Mouse (Mus musculus): ENCODE data around the gene Fcgrt.

Gene Fcgrt

DNA sequence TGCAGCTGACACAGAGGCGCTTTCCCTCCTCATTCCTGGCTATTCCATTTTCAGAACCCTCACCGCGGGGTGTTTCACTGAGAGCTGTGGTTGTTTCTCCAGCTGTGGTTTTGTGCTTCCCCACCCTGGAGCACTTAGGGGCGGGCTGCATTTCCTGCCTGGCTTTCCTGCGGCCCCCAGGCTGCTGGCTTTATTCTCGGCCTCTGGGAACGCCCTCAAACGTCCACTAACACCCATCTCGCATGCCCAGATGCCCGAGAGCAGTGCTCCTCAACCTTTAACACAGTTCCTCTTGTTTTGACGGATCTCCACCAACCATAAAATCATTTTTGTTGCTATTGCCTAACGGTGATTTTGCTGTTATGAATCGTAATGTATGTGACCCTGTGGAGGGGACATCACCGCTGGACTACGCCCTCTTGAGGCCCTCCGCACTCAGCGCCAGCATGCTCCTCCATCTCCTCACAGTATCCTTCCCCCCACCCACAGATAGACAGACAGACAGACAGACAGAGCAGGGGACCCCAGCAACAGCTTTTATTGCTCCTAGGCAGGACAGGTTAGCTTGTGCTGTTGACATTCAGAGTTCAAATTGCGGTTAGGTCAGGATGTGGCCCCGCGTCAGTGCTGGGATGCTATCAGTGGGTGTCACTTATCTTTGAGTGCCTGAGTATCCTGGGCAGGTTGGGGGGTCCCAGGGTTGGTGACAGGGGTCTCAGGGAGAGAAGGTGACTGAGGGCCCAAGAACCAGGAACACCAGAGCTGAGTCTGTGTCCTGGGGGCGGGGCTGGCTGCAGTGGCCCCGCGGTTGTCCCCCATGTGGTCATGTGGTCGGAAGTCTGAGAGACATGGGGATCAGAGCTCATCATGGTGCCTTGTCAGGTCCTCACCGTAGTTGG is 21.0 kb downstream of the Fcgrt start:
- DNase-seq: peak; percentile 99

DNA sequence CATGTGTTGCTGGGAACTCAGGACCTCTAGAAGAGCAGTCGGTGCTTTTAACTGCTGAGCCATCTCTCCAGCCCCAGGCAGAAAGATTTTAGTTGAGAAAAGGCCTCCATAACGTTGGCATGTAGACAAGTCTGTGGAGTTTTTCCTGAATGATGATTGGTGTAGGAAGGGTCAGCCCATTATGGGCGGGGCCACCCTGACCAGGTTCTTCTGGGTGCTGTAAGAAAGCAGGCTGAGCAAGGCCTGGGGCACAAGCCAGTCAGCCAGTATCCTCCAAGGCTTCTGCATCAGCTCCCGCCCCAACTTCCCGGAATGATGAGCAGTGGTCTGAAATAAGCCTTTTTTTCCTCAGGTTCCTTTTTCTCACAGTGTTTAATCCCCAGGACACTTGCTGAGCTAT is 22.6 kb downstream of the Fcgrt start:
- peak; percentile 96 for DNase-seq

DNA sequence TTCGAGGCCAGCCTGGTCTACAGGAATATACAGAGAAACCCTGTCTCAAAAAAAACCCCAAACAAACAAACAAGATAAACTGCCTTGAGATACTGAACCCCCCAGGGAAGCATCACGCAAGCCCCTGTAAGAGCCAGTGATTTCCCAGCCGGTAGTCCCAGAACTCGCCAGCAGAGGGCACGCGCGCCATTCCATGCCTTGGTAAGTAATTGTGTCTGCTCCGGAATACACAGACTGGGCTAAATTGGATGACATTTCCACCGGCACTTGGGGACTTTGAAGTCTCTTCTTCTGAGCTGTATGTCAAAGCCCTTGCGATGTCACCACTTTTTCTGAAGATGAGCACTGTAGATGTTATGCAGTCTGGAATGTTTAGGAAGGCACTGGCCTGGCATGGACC is 23.8 kb downstream of the Fcgrt start:
- peak; percentile 98 for DNase-seq

DNA sequence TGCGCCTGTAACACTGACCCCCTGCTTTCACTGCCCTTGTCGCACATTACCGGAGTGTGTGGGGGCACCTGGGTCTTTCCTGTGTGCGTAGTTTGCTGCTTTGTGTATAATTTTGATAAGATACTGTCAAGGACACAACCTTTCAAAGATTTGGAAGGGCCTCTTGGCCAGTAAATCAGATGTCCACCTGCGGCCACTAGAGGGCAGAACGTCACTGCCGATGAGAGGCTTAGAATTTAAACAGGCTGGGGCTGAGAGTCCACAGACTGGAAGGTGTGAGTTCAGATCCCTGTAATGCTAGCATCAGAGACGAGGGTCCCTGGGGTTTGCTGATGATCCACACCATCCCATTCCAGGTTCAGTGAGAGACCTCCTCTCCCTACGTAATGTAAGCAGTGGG is 25.1 kb downstream of the Fcgrt start:
- DNase-seq: peak; percentile 95

DNA sequence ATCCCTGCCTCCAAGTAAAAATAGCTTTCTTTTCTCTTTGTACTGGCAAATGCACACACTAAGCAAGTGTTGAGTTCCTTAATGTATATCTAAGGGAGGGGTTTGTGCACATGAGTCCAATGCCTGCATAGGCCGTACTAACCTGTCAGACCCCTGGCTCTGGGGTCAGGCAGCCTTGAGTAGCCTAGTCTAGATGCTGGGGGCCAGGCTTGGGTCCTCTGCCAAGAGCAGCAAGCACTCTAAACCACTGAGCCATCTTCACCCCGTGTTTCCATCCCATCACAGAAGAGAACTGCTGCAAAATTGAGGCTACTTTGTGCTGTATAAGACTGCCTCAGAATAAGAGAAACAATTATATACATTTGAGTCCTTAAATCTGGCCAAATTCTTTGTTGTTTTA is 25.8 kb downstream of the Fcgrt start:
- peak; percentile 92 for DNase-seq

DNA sequence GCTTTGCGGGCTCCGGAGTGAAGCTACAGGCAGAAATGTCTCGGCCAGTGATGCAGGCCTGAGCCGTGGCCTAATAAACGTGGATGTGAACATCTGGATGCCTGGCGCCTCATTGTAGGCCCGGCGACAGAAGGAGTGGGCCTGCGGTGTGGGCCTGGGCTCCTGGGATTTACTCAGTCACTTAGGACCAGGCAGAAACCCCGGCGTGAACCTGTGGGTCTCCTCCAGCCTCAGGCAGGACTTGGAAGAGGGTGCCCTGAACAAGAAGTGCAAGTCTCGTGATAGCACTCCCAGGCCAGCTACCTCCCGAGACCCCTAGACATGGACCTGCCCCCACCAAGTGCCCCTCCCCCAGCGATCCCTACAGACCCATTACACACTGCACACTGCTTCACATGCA is 26.3 kb downstream of the Fcgrt start:
- peak; percentile 91 for DNase-seq

DNA sequence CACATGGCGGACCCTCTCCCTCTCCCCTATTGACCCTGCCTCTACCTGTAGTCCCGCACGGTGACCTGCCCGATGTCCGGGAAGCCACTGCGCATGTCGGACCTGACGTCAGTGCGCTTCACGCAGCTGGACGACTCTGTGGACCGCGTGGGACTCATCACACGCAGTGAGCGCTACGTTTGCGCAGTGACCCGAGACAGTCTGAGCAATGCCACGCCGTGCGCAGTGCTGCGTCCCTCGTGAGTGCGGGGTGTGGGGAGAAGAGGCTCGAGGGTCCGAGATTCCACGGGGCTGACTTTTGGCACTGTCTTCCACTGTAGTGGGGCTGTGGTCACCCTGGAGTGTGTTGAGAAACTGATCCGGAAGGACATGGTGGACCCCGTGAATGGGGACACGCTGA is 27.1 kb downstream of the Fcgrt start:
- peak; percentile 93 for DNase-seq

DNA sequence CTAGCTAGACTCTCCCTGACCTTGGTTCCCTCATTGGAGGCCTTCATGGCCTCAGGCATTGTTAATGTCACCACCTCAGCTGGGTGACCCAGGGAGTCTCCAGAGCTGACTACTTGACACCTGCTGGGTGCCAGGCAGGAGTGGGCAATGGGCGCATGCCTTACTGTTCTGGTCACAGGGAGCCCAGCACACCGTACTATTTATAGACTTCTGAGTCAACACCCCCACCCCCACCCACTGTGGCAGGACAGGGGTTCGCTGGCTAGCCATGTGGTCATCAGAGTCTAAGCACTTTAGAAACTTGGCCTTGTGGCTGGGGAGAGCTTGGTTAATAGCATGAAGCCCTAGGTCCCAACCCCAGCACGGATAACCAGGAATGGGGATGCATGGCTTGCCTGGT is 28.2 kb downstream of the Fcgrt start:
- peak; percentile 97 for DNase-seq

DNA sequence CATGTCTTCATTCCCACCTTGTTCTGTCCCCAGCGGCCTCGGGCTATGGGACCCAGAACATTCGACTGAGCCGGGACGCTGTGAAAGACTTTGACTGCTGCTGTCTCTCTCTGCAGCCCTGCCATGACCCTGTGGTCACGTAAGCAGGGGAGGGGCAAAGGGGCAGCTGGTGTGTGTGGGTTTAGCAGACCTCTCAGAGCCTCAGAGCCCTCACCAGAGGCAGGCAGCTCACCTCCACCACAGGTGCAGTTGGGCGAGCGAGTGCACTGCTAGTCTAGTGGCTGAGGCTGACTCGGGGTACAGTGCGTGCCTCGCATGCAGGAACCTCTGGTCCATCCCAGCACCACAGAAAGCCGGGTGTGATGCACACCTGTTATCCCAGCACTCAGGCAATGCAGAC is 29.7 kb downstream of the Fcgrt start:
- no peak for DNase-seq

DNA sequence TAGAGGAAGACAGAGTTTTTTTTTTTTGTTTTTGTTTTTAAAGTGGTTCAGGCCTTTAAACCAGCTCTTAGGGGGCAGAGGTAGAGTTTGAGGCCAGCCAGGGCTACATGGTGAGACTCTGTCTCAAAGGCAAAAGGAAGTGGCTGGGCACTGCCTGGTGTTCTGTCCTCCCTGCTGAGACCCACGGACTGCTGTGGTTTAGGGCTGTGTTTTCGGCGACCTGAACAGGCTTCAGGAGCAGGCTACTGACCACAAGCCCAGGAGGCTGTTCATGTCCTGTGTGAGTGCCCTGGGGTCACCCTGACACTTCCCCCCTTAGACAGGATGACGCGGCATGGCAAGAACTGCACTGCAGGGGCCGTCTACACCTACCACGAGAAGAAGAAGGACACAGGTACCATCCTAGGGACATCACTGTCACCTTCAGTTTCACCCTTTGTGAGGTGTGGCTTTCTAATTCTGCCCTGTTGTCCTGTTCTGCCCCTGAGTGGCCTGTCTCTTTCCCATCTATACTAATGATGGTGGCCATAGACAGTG is 30.4 kb downstream of the Fcgrt start:
- peak; percentile 92 for DNase-seq

DNA sequence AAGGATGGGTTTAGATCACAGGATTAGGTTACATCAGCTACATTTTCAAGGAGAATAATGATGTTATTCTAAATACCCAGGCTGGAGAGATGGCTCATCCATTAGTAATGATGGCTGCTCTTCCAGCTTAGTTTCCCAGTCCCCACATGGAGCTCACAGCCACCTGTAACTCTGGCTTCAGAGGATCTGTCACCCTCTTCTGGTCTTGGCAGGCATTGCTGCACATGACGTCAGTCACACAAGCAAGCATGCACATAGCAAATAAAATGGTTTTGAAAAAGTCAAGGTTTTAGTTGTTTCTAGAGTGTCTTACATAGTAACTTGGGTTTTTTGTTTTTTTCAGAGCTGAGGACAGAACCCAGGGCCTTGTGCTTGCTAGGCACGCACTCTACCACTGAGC is 31.4 kb downstream of the Fcgrt start:
- no peak for DNase-seq

DNA sequence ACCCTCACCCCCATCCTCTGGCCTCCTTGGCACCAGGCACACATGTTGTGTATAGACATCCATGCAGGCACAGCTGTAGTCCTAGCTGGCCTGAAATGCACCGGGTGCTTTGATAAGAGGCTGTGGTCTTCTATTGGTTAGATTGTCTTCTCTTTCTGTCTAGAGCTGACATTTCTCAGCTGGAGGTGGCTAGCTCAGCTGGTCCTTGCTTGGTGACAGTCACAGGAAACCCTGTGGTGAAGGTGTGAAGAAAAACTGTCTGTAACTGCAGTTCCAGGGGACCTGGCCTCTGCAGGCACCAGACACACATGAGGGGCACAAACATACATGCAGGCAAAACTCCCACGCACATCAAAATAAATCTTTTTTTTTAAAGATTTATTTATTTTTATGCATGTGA is 34.0 kb downstream of the Fcgrt start:
- DNase-seq: no peak

DNA sequence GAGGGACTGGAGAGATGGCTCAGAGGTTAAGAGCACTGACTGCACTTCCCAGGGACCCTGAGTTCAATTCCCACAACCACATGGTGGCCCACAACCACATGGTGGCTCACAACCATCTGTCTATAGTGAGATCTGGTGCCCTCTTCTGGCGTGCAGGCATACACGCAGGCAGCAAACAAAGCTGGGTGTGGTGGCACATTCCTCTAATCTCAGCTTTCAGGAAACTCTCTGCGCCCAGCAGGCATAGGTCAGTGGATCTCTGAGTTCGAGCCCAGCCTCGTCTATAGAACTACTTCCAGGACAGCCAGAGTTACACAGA is 35.7 kb downstream of the Fcgrt start:
- peak; percentile 92 for DNase-seq

DNA sequence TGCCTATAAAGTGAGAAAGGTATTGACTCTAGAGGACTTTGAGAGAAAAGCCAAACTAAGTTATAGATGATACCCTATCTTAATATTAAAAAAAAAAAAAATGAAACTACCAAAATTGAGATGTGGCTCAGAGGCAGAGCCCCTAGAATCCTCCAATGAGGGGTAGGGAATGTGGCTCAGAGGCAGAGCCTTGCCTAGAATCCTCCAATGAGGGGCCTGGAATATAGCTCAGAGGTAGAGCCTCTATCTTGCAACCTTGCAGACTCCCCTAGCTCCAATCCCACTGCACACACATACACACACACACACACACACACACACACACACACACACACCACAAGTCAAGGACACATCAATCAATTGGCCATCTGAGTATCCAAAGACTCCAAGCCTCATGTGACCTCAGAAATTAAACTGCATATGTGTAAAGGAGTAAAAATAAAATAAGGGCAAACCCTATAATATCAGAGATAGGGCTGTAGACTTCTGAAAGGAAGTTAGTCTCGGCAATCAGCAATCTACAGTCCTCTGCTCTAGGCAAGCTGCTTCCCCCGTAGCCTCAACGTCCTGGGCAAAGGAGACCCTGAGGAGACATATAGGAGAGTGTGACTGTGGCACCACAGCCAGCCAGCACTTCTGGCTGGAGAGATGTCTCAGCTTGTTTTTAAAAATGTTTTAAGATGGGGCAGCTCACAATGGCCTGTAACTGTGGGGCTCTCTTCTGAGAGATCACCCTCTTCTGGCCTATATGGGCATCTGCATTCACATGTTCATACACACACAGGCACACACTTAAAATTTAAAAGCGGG is 36.3 kb downstream of the Fcgrt start:
- DNase-seq: peak; percentile 82

DNA sequence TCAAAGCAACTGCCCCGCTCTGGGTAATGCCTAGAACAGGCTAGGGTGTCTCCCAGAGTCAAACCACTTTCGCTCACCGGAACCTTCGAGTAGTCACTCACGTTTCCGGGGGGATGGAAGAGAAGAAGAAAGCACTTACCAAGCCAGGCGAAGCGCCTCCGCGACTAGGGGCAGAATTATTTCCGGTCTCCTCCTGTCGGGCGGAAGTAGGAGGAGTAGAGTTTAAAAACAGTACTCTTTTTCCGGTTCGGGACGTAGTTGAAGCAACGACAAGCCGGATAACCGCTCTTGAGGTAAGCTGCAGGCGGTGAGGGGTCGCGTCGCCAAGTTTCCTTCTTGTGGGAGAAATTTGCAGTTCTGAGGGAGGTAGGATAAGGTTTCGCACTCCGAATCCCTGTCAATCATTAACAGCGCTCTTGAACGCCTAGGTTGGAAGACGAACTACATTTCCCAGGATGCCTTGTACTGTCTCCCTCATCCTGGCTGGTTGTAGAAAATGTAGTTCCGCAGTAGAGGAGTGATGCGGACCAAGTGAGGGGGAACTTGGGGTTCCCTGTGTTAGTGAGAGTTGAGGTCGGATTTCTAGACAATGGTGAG is 41.3 kb downstream of the Fcgrt start, which contains the start of the genes Nosip and Prrg2:
Gene Nosip, plus strand, starts transcription at position 191 of the 597 bp plus-strand sequence.
Gene Prrg2, minus strand, starts transcription at position 439 of the 597 bp plus-strand sequence.
- DNase-seq: peak; percentile 99

DNA sequence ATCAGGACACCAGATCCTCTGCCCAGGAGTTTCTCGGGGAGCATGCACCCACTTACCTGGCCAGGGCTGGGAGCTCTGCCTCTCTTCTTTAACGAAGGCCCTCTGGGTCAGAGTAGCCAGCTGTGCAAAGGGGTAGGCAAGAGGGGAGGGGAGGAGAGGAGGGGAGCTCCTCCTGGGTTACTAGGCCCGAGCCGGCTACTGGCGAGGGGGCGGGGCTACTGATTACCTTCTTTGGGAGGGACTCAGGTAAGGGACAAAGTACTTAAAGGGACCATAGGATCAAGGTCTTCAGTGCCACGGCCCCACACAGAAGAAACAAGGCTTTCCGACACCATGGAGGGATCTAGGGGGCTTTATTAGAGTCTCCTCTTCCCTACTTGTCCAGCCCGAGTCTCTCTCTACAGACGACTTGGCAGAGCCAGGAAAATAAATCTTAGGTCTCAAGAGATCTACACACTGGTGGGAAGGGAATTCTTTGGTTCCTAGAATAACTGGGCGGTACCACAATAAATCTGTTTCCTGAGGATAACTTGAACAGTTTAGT is 42.0 kb downstream of the Fcgrt start:
- peak; percentile 96 for DNase-seq

DNA sequence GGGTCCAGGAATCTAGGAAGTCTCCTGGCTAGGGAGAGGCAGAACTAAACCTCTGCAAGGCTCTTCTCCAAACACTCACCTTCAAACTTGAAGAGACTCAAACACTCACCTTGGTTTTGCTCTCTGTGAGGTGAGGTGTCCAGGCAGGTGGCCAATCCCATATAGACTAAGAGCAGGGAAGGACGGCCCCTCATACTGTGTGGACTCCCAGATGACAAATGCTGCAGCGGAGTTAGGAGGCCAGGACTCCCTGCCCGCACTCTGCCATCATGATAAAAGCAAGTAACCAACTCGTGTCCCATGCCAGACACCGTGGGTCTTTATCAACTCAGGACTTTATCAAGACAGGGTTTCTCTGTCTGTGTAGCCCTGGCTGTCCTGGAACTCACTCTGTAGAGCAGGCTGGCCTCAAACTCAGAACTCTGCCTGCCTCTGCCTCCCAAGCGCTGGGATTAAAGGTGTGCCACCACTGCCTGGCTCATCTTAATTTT is 43.0 kb downstream of the Fcgrt start:
- peak; percentile 91 for DNase-seq

DNA sequence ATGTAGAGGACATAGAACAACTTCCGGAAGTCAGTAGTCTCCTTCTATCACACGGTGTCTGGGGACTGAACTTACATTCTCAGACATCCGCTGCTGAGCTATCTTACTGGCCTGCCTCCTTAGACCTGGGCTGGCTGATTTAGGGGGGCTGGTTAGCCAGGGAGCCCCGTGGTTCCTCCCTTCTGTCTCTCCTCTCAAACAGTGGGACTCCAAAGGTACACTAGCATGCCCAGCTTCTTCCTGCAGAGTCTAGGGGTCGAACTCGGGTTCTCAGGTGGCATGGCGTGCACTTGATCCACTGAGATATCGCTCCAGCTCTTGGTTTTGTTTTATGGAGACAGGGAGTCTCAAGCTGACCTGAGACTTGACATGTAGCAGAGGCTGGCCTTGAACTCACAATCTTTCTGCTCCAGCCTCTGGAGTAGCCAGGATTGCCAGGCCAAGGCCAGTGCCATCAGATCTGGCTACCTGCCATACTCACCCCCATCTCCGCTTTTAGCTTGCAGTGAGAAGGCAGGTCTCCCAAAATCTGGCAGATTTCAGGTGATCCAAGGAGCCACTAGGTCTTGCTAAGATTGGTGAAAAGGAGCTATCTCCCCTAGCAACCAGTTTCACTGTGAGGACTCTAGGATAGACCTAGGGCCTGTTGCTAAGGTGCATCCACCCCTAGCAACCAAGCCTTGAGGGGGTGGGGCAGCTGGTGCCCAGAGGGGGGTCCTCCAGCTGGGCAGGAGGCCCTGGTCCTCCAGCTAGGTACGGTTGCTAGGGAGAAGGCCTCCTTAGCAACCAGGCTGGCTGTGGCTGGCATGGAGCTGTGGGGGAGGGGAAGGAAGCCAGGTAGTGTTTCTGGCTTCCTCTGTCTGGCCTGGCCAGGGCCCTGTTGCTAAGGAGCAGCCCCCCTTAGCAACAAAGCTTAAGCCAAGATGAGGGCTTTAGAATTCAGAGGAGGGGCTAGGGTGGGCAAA is 44.8 kb downstream of the Fcgrt start:
- peak; percentile 88 for DNase-seq

DNA sequence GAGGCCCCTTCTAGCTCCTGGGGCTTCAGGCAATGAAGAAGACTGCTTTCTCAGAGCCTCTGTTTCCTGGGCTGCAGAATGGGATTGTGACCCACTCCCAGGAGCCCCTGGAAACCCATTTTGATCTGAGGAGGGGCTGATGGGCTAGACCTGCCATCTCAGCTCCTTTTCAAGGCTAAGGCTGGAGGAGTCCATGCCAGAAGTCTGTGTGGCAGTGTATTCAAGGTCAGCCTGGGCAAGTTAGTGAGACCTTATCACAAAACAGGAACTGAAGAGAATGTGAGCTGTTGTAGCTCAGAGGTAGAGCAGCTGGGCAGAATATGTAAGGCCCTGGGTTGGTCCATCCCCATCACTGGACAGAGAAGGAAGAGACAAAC is 46.7 kb downstream of the Fcgrt start:
- peak; percentile 85 for DNase-seq

DNA sequence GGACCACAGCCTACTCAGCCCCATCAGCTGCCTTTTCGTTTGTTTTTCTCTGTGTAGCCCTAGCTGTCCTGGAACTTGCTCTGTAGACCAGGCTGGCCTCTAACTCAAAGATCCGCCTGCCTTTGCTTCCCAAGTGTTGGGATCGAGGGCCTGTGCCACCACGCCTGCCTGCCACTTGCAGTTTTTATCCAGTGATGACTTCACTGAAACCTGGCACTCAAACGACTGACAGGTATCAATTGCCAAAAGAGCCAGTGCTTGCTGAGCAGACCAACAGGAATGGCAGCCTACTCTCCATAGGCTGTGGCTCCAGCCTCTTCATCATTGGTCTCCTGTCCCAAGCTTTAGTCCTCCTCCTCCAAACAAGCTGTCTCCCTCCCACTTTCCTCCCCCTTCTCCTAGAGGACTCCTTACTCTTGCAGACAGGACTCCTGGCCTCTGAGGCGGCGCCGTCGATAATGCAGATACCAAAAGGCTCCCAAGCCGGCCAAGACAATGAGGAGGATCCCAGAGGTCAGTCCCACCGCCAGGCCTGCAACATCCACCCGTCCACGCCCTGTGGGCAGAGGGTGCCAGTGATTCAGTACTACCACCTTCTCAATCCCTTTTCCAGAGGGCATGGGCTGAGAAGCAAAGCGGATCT is 47.2 kb downstream of the Fcgrt start:
- peak; percentile 91 for DNase-seq

DNA sequence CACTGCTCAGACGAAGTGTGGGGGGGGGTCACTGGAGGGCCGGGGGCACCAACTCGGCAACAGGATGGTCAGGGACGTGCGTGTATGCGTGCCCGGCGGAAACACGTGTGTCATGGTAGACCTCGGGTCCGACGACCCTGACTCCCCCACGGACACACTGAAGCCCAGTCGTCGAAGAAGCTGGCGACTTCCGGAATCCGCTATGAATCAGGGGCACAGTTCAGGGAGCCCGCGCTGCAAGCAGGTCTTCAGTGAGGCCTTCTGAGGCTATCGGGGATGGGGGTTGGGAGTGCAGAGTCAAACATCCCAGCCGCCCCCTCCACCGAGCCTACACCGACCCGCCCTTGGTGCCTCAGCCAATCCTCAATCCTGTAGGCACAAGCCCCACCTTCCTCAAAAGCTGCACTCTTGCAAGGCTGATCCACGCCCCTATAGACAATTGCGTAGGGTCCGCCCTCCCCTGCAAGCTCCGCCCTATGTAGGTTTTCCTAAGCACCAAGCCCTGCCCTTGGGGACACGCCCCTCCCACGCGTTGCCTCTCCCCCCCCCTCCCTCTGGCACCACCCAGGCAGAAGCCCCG is 49.6 kb downstream of the Fcgrt start:
- DNase-seq: peak; percentile 100

All from heart, adult 11 months (tissue).